Mouse (Mus musculus) granulocyte monocyte progenitor cell, adult 5-6 weeks (primary cell): ENCODE measurements around the gene Polh. TPM values are rescaled to one million over a fixed set of nuclear protein-coding genes. Genes with fewer than 3 reads are reported as not detected.

Experiments used
- ATAC-seq: replicated peaks from 2 replicates; pipeline ENCODE4 v1.8.0; 2016; ENCODE audit warnings: mild to moderate bottlenecking, moderate TSS enrichment, inconsistent platforms; ENCODE audit not compliant: poor library complexity, severe bottlenecking
- total RNA-seq, 2 experiments: library from RNA; stranded (forward) in 1 of 2; stranded (reverse) in 1 of 2; fragments of 200-712, 200-1000 nt in 1 of 2; fragments of >200 nt in 1 of 2; fragmentation: Nextera tagmentation in 1 of 2; gene quantifications; 2 replicates each; pipeline ENCODE4 v1.2.3; 2014 to 2017

The Polh gene
- total RNA-seq, 2 experiments from 2014 or later, result 18.2 to 26.0 TPM

- ATAC-seq, result peak; percentile 71
Observed at GRCm38 (mm10) chr17:46139872-46140271, 62.6 kb downstream of the Polh start.

DNA sequence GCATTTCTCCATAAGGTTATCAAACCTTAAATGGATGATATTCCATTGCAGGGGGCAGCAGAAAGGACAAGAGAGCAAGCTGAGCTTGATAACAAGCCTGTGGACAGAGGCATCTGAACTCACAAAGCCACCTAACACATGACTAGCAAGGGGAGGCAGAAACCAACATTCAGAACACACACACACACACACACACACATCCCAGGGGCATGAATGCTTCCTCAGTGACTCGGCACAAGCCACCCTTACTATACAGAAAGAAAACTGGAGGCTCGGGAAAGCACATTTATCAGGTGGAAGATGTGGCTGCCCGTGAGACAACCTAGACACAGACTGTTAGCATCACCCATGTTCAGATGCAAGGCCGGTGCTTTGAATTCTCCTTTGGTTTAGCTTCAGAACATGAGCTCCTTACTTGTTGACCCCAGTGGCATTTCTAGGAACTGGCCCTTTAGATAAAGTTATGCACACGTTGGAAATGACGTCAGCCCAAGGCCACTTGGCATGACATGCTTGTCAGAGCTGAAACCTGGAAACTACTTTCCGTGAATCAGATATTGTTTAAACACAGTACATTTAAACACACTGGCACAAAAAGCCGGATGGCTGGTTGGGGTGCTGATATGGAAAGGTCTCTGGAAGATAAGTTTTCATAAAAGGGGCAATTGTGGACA lies 63.7 kb downstream of the Polh start:
- no peak for ATAC-seq

- no peak for ATAC-seq
Observed at GRCm38 (mm10) chr17:46132862-46133261, 69.6 kb downstream of the Polh start.

GRCm38 (mm10) chr17:46132058-46132718 lies 70.3 kb downstream of the Polh start:
- ATAC-seq, result peak; percentile 83

- ATAC-seq, result no peak
Observed at GRCm38 (mm10) chr17:46129741-46130498, 72.5 kb downstream of the Polh start.

GRCm38 (mm10) chr17:46127814-46128493 lies 74.5 kb downstream of the Polh start:
- ATAC-seq, result no peak

DNA sequence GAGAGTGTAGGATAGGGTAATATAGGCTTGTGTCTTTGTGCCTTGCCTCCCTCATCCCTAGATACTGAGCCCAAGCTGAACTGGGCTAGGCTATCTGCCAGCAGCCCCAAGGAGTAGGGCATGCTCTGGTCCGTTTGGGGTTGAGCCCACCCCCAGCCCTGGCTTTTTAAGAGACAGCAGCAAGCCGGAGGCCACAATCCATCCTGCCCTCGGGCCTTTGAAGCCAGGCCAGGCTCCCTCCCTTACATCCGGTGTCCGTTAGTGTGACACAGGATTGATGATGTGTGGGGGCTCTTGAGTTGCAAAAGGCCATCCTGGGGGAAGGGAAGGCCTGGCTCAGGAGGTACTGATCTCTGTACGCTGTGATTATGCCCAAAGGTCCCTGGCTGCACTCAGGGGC lies 75.8 kb downstream of the Polh start:
- no peak for ATAC-seq

DNA sequence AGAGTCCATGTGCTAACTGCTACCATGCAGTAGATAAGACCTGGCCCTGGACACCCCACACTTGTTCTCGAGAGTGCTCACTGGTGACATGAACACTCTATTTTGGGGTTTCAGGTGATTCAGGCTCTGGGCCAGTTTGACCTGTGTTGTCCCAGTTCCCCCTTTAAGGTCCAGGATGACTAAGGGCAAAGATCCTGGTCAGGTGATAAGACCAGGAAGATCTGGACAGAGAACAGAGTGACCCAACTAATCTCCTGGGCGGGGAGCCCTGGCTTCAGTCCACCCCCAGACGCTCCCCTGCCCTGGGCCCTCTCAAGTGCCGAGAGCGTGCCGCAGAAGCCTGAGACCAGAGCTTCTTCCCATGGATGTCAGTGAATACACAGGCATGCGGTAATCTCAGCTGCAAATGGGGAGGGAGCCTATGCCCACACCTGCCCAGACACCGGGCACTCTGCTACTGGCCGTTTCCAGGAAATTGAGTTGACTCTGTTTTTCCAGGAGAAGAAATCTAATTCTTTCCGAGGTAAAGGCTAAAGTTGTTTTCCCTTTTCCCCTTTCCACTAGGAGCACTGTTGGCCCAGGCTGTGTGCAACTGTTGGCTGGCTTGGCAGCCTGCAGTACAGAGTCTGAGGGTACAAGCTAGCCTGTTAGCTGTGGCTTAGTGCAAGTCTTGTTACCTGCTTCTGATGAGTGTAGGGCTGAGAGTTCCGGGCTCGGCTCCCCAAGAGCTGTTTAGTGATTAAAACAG lies 78.3 kb downstream of the Polh start:
- no peak for ATAC-seq

GRCm38 (mm10) chr17:46123285-46123684 lies 79.2 kb downstream of the Polh start:
- no peak for ATAC-seq

GRCm38 (mm10) chr17:46122791-46123190 lies 79.7 kb downstream of the Polh start:
- no peak for ATAC-seq

Other genes with a start within 250 kb of the Polh start
- 21.2 and 28.6 TPM in 2 replicates for gene Vegfa, start 170.3 kb downstream of the Polh start, total RNA-seq (2014; fragmentation: Nextera tagmentation)
- 34.3 and 41.4 TPM in 2 replicates for gene Vegfa, start 170.3 kb downstream of the Polh start, total RNA-seq (2017)
- 70.4 and 96.2 TPM in 2 replicates for gene Mrps18a, start 91.7 kb downstream of the Polh start, total RNA-seq (2014; fragmentation: Nextera tagmentation)
- 47.9 and 53.2 TPM in 2 replicates for gene Mrps18a, start 91.7 kb downstream of the Polh start, total RNA-seq (2017)
- not detected in 2 replicates for gene Rsph9, start 58.4 kb downstream of the Polh start, total RNA-seq (2014; fragmentation: Nextera tagmentation)
- gene Rsph9, start 58.4 kb downstream of the Polh start, total RNA-seq (2017), result not detected in 2 replicates
- 14.8 and 18.6 TPM in 2 replicates for gene Mad2l1bp, start 49.1 kb downstream of the Polh start, total RNA-seq (2014; fragmentation: Nextera tagmentation)
- gene Mad2l1bp, start 49.1 kb downstream of the Polh start, total RNA-seq (2017), result 2.9 and 8.1 TPM in 2 replicates
- 46.6 and 49.2 TPM in 2 replicates for gene Gtpbp2, start 41.6 kb downstream of the Polh start, total RNA-seq (2014; fragmentation: Nextera tagmentation)
- 28.7 and 58.6 TPM in 2 replicates for gene Gtpbp2, start 41.6 kb downstream of the Polh start, total RNA-seq (2017)
- 64.5 and 70.0 TPM in 2 replicates for gene Xpo5, start 137 bp upstream of the Polh start, total RNA-seq (2014; fragmentation: Nextera tagmentation)
- gene Xpo5, start 137 bp upstream of the Polh start, total RNA-seq (2017), result 58.1 and 67.1 TPM in 2 replicates
- gene Polr1c, start 45.4 kb upstream of the Polh start, total RNA-seq (2014; fragmentation: Nextera tagmentation), result 86.8 and 97.0 TPM in 2 replicates
- 40.4 and 65.2 TPM in 2 replicates for gene Polr1c, start 45.4 kb upstream of the Polh start, total RNA-seq (2017)
- gene Yipf3, start 45.4 kb upstream of the Polh start, total RNA-seq (2014; fragmentation: Nextera tagmentation), result 62.8 and 72.2 TPM in 2 replicates
- gene Yipf3, start 45.4 kb upstream of the Polh start, total RNA-seq (2017), result 40.9 and 60.4 TPM in 2 replicates
- gene Lrrc73, start 50.9 kb upstream of the Polh start, total RNA-seq (2014; fragmentation: Nextera tagmentation), result 1.8 and 3.5 TPM in 2 replicates
- not detected in 2 replicates for gene Lrrc73, start 50.9 kb upstream of the Polh start, total RNA-seq (2017)
- gene Tjap1, start 80.4 kb upstream of the Polh start, total RNA-seq (2014; fragmentation: Nextera tagmentation), result 19.4 and 37.8 TPM in 2 replicates
- 3.5 and 15.6 TPM in 2 replicates for gene Tjap1, start 80.4 kb upstream of the Polh start, total RNA-seq (2017)
- 1.3 TPM in 1 of 2 replicates, not detected in the other for gene Dlk2, start 94.8 kb upstream of the Polh start, total RNA-seq (2014; fragmentation: Nextera tagmentation)
- not detected in 2 replicates for gene Dlk2, start 94.8 kb upstream of the Polh start, total RNA-seq (2017)
- 2.1 and 4.1 TPM in 2 replicates for gene Abcc10, start 125.7 kb upstream of the Polh start, total RNA-seq (2014; fragmentation: Nextera tagmentation)
- gene Abcc10, start 125.7 kb upstream of the Polh start, total RNA-seq (2017), result 0.95 and 1.0 TPM in 2 replicates
- gene Zfp318, start 181.1 kb upstream of the Polh start, total RNA-seq (2014; fragmentation: Nextera tagmentation), result 8.0 and 9.8 TPM in 2 replicates
- 5.6 and 13.8 TPM in 2 replicates for gene Zfp318, start 181.1 kb upstream of the Polh start, total RNA-seq (2017)
- gene Crip3, start 226.3 kb upstream of the Polh start, total RNA-seq (2014; fragmentation: Nextera tagmentation), result not detected in 2 replicates
- gene Crip3, start 226.3 kb upstream of the Polh start, total RNA-seq (2017), result not detected in 2 replicates
- not detected in 2 replicates for gene Slc22a7, start 235.8 kb upstream of the Polh start, total RNA-seq (2014; fragmentation: Nextera tagmentation)
- not detected in 2 replicates for gene Slc22a7, start 235.8 kb upstream of the Polh start, total RNA-seq (2017)